Mouse (Mus musculus): ENCODE measurements around the gene Lemd2.

Lemd2 gene

GRCm38 (mm10) chr17:27227258-27227657 lies 23.0 kb upstream of the Lemd2 start:
- DNase-seq (ENCODE audit: low spot score in 2 of 2): no peak

DNA sequence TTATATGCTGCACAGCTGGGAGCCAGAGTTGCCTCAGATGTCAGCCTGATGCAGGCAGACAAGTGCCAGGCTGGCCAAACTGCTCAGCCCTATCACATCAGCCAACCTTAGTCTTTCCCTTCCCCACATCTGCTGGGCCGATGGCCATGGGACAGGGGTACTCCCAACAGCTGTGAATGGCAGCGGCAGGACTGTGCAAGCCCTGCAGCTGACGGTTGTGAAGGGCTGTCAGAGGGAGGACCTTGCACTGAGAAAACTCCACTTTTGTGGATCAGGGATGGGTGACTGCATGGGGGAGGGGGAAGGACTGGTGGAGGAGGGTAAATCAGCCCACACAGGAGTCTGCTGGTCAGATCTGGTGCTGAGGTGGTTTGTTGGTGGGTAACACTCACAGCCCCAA lies 22.4 kb upstream of the Lemd2 start:
- DNase-seq (ENCODE audit: low spot score in 2 of 2): peak in 1 of 2 experiments; percentile 32

GRCm38 (mm10) chr17:27225801-27226200 lies 21.5 kb upstream of the Lemd2 start:
- DNase-seq (ENCODE audit: low spot score in 2 of 2): no peak

DNA sequence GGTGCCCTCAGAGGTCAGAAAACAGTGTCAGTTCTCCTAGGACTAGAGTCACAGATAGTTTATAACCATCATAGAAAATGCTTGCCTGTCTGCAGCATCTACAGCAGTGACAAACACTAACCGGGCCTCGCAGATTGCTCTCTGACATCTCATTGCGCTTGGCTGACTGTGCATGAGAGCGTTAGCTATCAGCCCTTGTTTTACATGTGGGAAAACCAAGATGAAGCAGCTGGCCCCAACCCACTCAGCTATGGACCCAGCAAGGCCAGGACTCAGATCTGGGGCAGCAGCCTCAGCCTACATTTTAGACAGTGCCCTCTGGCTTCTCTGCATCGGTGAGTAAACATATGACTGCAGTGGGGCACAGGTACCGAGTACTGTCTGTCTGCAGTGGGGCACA lies 19.6 kb upstream of the Lemd2 start:
- no peak for DNase-seq (ENCODE audit: low spot score in 2 of 2)

GRCm38 (mm10) chr17:27221562-27221961 lies 17.3 kb upstream of the Lemd2 start:
- peak; percentile 83 to 90 for DNase-seq (ENCODE audit: low spot score in 2 of 2)

DNA sequence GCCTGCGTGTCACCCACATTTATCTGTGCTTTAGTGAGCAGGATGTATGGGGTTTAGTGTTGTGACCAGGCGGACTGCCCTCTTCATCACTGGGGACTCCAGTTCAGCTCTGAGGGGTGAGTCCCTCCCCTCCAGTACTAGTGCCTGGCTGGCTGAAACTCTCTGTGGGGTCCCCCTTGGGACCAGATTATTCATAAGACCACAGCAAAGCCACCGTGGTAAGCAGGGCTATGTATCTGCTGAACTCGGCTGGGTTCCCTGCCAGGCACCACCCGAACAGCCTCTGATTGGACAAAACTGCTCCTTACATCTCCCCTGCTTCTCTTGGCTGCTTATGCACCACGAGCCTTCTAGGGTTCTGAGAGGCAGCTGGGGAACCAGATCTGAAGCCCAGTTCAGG lies 14.6 kb upstream of the Lemd2 start:
- no peak for DNase-seq (ENCODE audit: low spot score in 2 of 2)

- DNase-seq (ENCODE audit: low spot score in 2 of 2): no peak
Measured at GRCm38 (mm10) chr17:27218364-27218763, 14.1 kb upstream of the Lemd2 start.

GRCm38 (mm10) chr17:27212768-27213525 lies 8.7 kb upstream of the Lemd2 start:
- peak; percentile 79 to 82 for DNase-seq (ENCODE audit: low spot score in 2 of 2)

DNA sequence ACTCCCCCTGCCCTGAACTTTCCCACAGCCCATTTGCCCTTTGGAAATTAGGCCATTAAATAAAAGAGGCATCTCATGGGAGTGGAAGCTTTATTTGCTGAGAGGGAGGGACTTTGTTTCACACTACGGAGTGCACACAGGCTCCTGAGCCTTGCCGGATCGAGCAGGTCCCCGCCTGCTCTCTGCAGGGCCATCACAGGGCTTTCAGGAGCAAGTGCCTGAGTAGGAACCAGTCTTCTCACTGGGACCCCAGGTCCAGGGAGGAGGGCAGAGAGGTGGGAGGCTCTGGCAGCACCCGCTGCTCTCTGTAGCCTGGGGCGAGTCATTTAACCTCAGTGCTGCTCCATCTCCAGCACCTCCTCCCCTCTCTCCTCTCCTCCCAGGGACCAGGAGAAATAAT lies 7.7 kb upstream of the Lemd2 start:
- no peak for DNase-seq (ENCODE audit: low spot score in 2 of 2)

DNA sequence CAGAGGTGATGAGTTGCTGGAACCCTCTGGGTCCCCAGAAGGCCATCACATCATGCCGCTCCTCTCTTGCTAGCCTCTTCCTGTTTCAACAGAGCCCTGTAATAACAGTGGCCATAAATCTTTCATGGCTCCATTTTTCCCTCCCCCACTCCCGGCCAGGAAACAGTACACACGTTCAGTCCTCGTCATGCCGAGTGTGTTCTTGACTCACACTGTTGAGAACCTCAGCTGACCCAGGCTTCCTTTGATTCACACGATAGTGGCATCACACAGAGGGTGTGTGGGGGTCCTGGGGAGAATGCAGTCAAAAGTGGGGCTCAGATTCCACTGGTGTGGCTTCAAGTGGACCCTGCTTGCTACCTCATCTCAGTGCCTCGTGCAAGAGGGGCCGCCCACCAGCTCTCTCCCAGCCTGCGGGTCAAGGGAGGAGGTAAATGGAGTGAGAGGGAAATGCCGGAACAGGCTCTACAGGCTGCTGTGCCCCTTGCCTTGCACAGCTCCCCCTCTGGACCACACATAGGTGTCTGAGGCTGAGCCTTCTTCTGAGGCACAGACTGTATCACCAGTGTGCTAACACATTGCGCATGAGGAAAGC lies 2.9 kb upstream of the Lemd2 start:
- no peak for DNase-seq (ENCODE audit: low spot score in 2 of 2)

GRCm38 (mm10) chr17:27203358-27204074 lies 753 bp downstream of the Lemd2 start:
- no peak for DNase-seq (ENCODE audit: low spot score in 2 of 2)

- DNase-seq (ENCODE audit: low spot score in 2 of 2): no peak
Measured at GRCm38 (mm10) chr17:27202919-27203357, 1.3 kb downstream of the Lemd2 start.

DNA sequence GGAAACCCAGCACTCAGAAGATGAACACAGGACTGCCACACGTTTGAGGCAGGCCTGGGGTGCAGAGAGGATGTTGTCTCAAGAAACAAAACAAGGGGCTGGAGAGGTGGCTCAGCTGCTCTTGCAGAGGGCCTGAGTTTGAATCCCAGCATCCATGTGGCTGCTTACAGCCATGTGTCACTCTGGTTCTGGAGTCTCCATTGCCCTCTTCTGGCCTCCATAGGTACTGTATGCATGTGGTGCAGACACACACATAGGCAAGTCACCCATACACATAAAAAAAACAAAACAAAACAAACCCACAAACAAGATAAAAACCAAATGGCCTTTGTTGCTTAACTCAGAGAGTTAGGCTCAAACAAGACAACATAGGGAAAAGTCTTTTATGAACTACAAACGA lies 2.3 kb downstream of the Lemd2 start:
- DNase-seq (ENCODE audit: low spot score in 2 of 2): no peak

DNA sequence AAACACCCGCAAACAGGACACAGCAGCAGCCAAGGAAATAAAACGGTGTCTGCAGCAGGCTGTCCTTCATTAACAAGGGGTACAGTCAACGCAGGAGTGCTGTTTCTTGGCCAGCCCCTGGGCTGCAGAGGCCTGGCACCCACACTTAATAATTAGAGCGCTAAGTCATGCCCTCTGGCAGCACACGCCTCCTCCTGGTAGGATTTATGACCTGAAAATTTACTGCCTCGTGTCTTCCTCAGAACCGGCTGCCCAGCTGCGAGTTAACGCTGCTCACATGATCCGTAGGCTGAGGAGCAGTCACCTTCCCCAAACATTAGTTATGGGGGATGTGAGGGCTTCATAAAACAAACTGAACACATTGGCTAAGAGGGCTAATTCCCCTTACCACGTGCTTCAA lies 3.5 kb downstream of the Lemd2 start:
- no peak for DNase-seq (ENCODE audit: low spot score in 2 of 2)

DNA sequence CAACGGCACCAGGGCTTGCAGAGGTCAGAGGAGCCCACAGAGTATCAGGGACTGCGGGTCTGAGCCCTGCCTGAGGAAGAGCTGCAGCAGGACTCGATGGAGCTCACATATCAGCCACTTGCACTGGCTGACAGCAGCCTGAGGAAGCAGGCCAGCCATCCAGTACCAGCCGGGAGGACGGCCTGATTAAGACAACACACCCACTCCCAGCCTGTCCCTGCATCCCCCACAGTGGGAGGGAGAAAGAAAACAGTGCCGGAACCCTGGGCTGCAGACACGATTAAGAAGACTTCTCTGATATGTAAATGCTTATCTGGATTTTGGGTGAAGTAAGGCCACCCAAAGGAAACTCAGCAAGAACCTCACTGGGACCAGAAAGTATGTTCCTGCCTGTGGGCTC lies 4.4 kb downstream of the Lemd2 start:
- no peak for DNase-seq (ENCODE audit: low spot score in 2 of 2)

DNA sequence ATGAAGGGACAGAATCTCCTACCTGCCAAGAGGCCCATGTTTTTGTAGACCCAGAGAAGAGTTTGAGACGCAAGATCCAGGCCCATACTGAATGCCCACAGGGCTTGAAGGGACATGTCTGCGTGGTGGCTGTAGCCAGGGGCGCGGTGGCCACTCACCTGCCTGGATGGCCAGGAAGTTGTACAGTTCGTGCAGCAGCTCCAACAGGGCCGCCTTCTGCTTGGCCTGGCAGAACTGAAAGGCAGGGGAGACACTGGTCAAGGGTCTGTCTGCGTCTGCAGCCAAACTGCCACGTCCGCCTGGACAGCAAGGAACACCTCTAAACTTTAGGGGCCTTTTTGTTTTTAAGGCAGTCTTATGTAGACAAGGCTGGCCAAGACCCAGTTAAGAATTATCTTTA lies 5.1 kb downstream of the Lemd2 start:
- DNase-seq (ENCODE audit: low spot score in 2 of 2): no peak

DNA sequence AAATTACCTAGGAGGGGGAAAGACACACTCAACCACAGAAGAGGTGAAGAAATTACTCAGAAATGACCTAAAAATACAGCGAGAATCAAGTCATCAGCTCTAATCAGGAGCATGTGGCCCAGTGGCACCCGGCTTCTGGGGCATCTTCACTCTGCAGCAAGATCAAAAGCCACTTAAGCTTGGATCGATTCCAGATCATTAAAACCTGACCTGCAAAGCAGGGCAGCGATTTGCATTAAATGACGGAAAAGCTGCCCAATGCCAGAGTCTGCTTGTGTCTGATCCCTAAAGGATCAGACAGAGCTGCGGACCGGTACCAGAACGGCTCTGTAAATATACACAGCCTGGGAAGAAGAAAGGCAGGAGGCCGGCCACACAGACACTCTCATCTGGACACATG lies 8.1 kb downstream of the Lemd2 start:
- no peak for DNase-seq (ENCODE audit: low spot score in 2 of 2)

DNA sequence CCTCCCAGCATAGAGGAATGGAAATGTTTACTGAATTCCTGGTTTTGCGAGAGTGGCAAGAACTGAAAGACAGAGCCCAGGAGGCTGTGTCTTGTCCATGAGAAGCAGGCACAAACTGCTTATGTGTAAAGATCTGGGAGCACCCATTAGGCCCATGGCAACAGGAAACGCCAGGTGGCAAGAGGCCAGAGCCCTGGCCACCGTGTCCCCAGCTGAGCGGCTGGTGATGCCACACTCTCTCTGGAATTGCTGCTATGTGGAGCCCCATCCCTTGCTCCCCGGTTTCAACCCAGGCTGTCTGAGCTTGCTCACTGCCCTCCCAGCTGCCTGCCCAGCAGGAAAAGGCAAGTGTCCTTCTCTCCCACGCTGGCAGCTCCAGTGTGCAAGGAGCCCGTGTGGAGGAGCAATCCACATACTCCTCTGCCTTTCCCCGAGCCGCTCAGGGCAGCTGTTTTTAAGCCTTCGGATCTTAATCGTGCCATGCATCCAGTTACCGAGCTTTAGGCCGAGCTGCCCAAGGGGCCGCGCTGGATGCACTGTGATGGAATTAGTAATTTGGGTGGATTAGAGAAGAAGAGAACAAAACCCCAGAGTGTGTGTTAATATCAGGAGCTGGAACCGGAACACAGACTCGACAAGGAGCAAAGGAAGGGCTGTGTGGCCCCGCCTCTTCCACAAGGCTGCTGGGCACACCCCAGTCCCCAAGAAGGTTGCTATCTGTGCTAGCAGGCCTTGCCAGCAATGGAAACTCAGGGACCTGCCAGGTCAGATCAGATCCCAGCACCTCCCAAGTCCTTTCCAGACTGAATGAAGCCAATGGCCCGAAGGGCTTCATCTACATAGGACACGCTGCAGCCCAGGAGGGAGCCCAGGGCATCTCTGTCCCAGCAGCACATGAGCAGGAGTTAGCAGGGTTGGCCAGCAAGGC lies 9.7 kb downstream of the Lemd2 start:
- DNase-seq (ENCODE audit: low spot score in 2 of 2): no peak

- peak in 1 of 2 experiments; percentile 35 for DNase-seq (ENCODE audit: low spot score in 2 of 2)
Measured at GRCm38 (mm10) chr17:27191804-27192203, 12.5 kb downstream of the Lemd2 start.

- DNase-seq (ENCODE audit: low spot score in 2 of 2): peak in 1 of 2 experiments; percentile 23
Measured at GRCm38 (mm10) chr17:27191189-27191588, 13.1 kb downstream of the Lemd2 start.

- DNase-seq (ENCODE audit: low spot score in 2 of 2): peak; percentile 70 to 73
Measured at GRCm38 (mm10) chr17:27189640-27190216, 14.5 kb downstream of the Lemd2 start.
